Mouse (Mus musculus) stomach, postnatal 0 days (tissue): ENCODE measurements around the gene Cpvl. TPM values are rescaled to one million over a fixed set of nuclear protein-coding genes. Genes with fewer than 3 reads are reported as not detected.
A peak's percentile ranks its signal among the peaks of the same experiment; 100 is the strongest.

Experiments used
- ATAC-seq: fragments of 200-750 bp; cut with Nextera tagmentation; 2 replicates; pipeline ENCODE4 v1.8.0; 2017; ENCODE audit not compliant: low FRiP score, low TSS enrichment
- DNase-seq: peaks from one replicate; pipeline ENCODE4 v3.0.0-alpha.2; 2016; ENCODE audit warnings: low spot score
- H3K27ac ChIP-seq: fragments of 300-500 bp; sonication (generic); replicated peaks from 2 replicates; pipeline ENCODE4 v1.5.1; 2014; ENCODE audit warnings: mild to moderate bottlenecking, control low read depth
- H3K27me3 ChIP-seq: fragments of 300-500 bp; sonication (generic); 2 replicates; pipeline ENCODE4 v1.6.1; 2014; ENCODE audit warnings: low read length; ENCODE audit not compliant: control insufficient read depth, insufficient read depth
- H3K36me3 ChIP-seq: fragments of 300-500 bp; sonication (generic); 2 replicates; pipeline ENCODE4 v1.6.1; 2014; ENCODE audit warnings: low read length, mixed read lengths; ENCODE audit not compliant: control insufficient read depth, insufficient read depth
- H3K4me1 ChIP-seq: fragments of 300-500 bp; sonication (generic); replicated peaks from 2 replicates; pipeline ENCODE4 v1.6.1; 2014; ENCODE audit warnings: antibody characterized with exemption; ENCODE audit not compliant: control insufficient read depth, insufficient read depth
- H3K4me2 ChIP-seq: fragments of 300-500 bp; sonication (generic); replicated peaks from 2 replicates; pipeline ENCODE4 v1.6.1; 2014; ENCODE audit warnings: low read depth, mild to moderate bottlenecking, control low read depth, moderate library complexity
- H3K4me3 ChIP-seq: fragments of 300-500 bp; sonication (generic); 2 replicates; pipeline ENCODE4 v1.5.1; 2014; ENCODE audit warnings: low read depth, low read length, control low read depth
- H3K9ac ChIP-seq: fragments of 300-500 bp; sonication (generic); 2 replicates; pipeline ENCODE4 v1.6.1; 2014; ENCODE audit warnings: mild to moderate bottlenecking, low read length, control low read depth, mixed read lengths
- H3K9me3 ChIP-seq: fragments of 300-500 bp; sonication (generic); 2 replicates; pipeline ENCODE4 v1.6.1; 2016; ENCODE audit warnings: low read length; ENCODE audit not compliant: control insufficient read depth
- CTCF ChIP-seq: IDR thresholded peaks from 2 replicates; pipeline ENCODE4 v1.5.1; 2016; ENCODE audit warnings: antibody characterized with exemption, low read depth, mild to moderate bottlenecking, moderate library complexity
- EP300 ChIP-seq: optimal IDR thresholded peaks from 2 replicates; pipeline ENCODE3; 2016; ENCODE audit warnings: antibody characterized with exemption
- WGBS: fragments of 180-500 bp; shearing (Covaris S2); extraction: QIAGEN DNeasy Blood & Tissue Kit; methylation state at CpG from one replicate; pipeline ENCODE4 v1.1.7; 2014; 5-methylcytosine and 5-hydroxymethylcytosine counted together
- polyA plus RNA-seq: library from polyadenylated mRNA; unstranded; fragments of >200 nt; fragmentation: Nextera tagmentation; extraction: Ambion mirVana; gene quantifications from 2 replicates; pipeline ENCODE4 v1.2.1, GENCODE M21; 2015

Cpvl gene
- polyA plus RNA-seq, 1 experiment from 2014 or later, result 0.06 TPM

- 13% methylated on average over 7 of the region's 7 CpGs for WGBS
- Histone ChIP-seq H3K4me1 (no peaks in the 10 kb centered on the region), H3K27me3 (no peaks in the 10 kb centered on the region), H3K27ac (no peak overlapping the region), H3K36me3 (no peaks in the 10 kb centered on the region), H3K4me3 (no peak overlapping the region), H3K4me2 (0 out of 2 replicates have a peak overlapping the region, but pooled peaks have one; percentile 20), H3K9me3 (no peaks in the 10 kb centered on the region), H3K9ac (no peak overlapping the region)
- peak; percentile 84 for DNase-seq
- TF ChIP-seq CTCF, result peak; percentile 93
- no peak for TF ChIP-seq EP300
- ATAC-seq, result 0 out of 2 replicates have a peak, but pooled peaks have one; percentile 13
These were observed 20.1 kb downstream of the Cpvl start for GRCm38 (mm10) chr6:53958321-53958720.

- H3K9me3 ChIP-seq, result no peaks in the 10 kb centered on the region
- DNase-seq (no peak), ATAC-seq (no peak)
- H3K36me3 ChIP-seq, result no peaks in the 10 kb centered on the region
- no peak overlapping the region for H3K4me3 ChIP-seq
- H3K27ac ChIP-seq, result no peak overlapping the region
- H3K4me2 ChIP-seq, result no peak overlapping the region
- TF ChIP-seq EP300, result no peak
- TF ChIP-seq CTCF, result no peak
- no peak overlapping the region for H3K9ac ChIP-seq
- WGBS, result 57% methylated on average over 4 of the region's 4 CpGs
- no peaks in the 10 kb centered on the region for H3K27me3 ChIP-seq
- H3K4me1 ChIP-seq, result no peaks in the 10 kb centered on the region
These were observed 22.0 kb downstream of the Cpvl start for GRCm38 (mm10) chr6:53956513-53956912.

- Histone ChIP-seq H3K4me3 (no peak overlapping the region), H3K4me2 (no peak overlapping the region), H3K27me3 (no peaks in the 10 kb centered on the region), H3K27ac (no peak overlapping the region), H3K36me3 (no peaks in the 10 kb centered on the region), H3K9me3 (no peaks in the 10 kb centered on the region), H3K4me1 (0 out of 2 replicates have a peak, but pooled peaks cover 2% of the 10 kb centered on the region), H3K9ac (no peak overlapping the region)
- ATAC-seq (no peak), DNase-seq (no peak)
- 85% methylated on average over 2 of the region's 2 CpGs for WGBS
- TF ChIP-seq EP300 (no peak), CTCF (no peak)
These were observed 22.6 kb downstream of the Cpvl start for GRCm38 (mm10) chr6:53955846-53956245.

GRCm38 (mm10) chr6:53955271-53955670, 23.2 kb downstream of the Cpvl start:
- no peak for ATAC-seq
- Histone ChIP-seq H3K9ac (no peak overlapping the region), H3K4me1 (peaks cover 3% of the 10 kb centered on the region; the same call in 1 of the 2 replicates), H3K27ac (no peak overlapping the region), H3K4me3 (no peak overlapping the region), H3K9me3 (no peaks in the 10 kb centered on the region), H3K36me3 (no peaks in the 10 kb centered on the region), H3K27me3 (no peaks in the 10 kb centered on the region), H3K4me2 (no peak overlapping the region)
- WGBS, result 83% methylated on average over 6 of the region's 6 CpGs
- TF ChIP-seq EP300 (no peak), CTCF (no peak)
- no peak for DNase-seq

- no peak overlapping the region for H3K9ac ChIP-seq
- no peak overlapping the region for H3K4me2 ChIP-seq
- H3K36me3 ChIP-seq, result no peaks in the 10 kb centered on the region
- WGBS, result 20% methylated on average over 5 of the region's 5 CpGs
- no peaks in the 10 kb centered on the region for H3K27me3 ChIP-seq
- H3K4me1 ChIP-seq, result peaks cover 6% of the 10 kb centered on the region; the same call in 1 of the 2 replicates
- DNase-seq, result peak; percentile 51
- ATAC-seq, result 0 out of 2 replicates have a peak, but pooled peaks have one; percentile 62
- H3K27ac ChIP-seq, result no peak overlapping the region
- TF ChIP-seq EP300 (no peak), CTCF (peak; percentile 91)
- no peaks in the 10 kb centered on the region for H3K9me3 ChIP-seq
- no peak overlapping the region for H3K4me3 ChIP-seq
These were observed 24.4 kb downstream of the Cpvl start for GRCm38 (mm10) chr6:53954106-53954505.

- Histone ChIP-seq H3K9me3 (no peaks in the 10 kb centered on the region), H3K27ac (no peak overlapping the region), H3K4me2 (no peak overlapping the region), H3K4me3 (no peak overlapping the region), H3K36me3 (no peaks in the 10 kb centered on the region), H3K27me3 (no peaks in the 10 kb centered on the region), H3K9ac (no peak overlapping the region), H3K4me1 (peaks cover 6% of the 10 kb centered on the region; the same call in 1 of the 2 replicates)
- DNase-seq, result no peak
- 92% methylated on average over 6 of the region's 6 CpGs for WGBS
- no peak for ATAC-seq
- no peak for TF ChIP-seq CTCF
- TF ChIP-seq EP300, result no peak
These were observed 25.1 kb downstream of the Cpvl start for GRCm38 (mm10) chr6:53953348-53953747.
